Mouse (Mus musculus) C2C12 (cell line): ENCODE measurements around the gene Kcnj12.

Experiments used
- CEBPB ChIP-seq: IDR thresholded peaks from one replicate; pipeline ENCODE4 v1.6.1; 2011; ENCODE audit warnings: low read depth, mild to moderate bottlenecking, control low read depth, moderate library complexity
- CTCF ChIP-seq: IDR thresholded peaks from one replicate; pipeline ENCODE4 v1.5.1; 2011; ENCODE audit not compliant: control insufficient read depth, insufficient read depth, insufficient read length
- MAX ChIP-seq: IDR thresholded peaks from one replicate; pipeline ENCODE4 v1.6.1; 2011; ENCODE audit warnings: mild to moderate bottlenecking, control low read depth
- MYOD1 ChIP-seq: IDR thresholded peaks from one replicate; pipeline ENCODE4 v1.6.1; 2011; ENCODE audit warnings: low read depth; ENCODE audit not compliant: control insufficient read depth, insufficient read length
- USF1 ChIP-seq: IDR thresholded peaks from one replicate; pipeline ENCODE4 v1.6.1; 2011; ENCODE audit warnings: low read depth, mild to moderate bottlenecking, control low read depth, moderate library complexity

- TF ChIP-seq CTCF (no peak), CEBPB (no peak), MAX (no peak), MYOD1 (no peak), USF1 (no peak)
Observed at GRCm38 (mm10) chr11:61109707-61110106, 87.3 kb downstream of the Kcnj12 start.
